Mouse (Mus musculus) E14TG2a.4 (cell line): ENCODE results near the gene Carmil1.

Experiments
- CTCF ChIP-seq: conservative IDR thresholded peaks from 2 replicates; pipeline ENCODE4 v1.5.1; 2014; ENCODE audit warnings: low read length
- NANOG ChIP-seq: IDR thresholded peaks from 2 replicates; pipeline ENCODE4 v1.6.1; 2014; ENCODE audit warnings: borderline replicate concordance, low read length, mixed read lengths

GRCm38 (mm10) chr13:24100516-24101094 lies 180.0 kb downstream of the Carmil1 start:
- TF ChIP-seq CTCF (no peak), NANOG (no peak)
